Mouse (Mus musculus): ENCODE data around the gene Pten. TPM values are rescaled to one million over a fixed set of nuclear protein-coding genes. Genes with fewer than 3 reads are reported as not detected.

The Pten gene
- total and polyA plus RNA-seq, 3 experiments, result 24.1 to 41.5 (median 36.8) TPM

DNA sequence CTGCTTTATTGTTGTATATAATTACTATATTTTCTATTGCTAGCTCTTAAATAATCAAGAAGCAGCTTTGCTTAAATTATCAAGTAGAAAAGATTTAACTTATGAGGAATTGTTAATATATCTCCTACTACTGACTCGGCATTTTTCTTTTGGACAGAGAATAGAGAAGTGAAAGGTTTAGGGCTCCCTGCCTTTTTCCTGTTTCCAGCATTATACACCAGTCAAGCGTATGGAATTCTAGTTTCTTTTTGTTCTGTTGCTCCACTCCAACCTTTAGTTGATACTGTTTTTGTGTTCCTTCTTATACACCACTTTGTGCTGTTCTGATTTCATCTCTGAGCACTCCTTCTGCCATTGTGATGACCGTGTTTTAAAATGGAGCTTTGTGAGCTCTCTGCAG lies 32.2 kb downstream of the Pten start:
- Histone ChIP-seq H3K9me3 (replicated peaks; ENCODE audit: low read length) (no peaks in the 10 kb centered on the region), H3K27ac (ENCODE audit: insufficient read depth, low read depth) (no peak overlapping the region), H3K9ac (ENCODE audit: insufficient read depth, low read depth) (no peak overlapping the region), H3K36me3 (replicated peaks in 1 of 2; ENCODE audit: control insufficient read depth in 1 of 2, insufficient read depth in 1 of 2, low read length in 1 of 2) (peaks cover 5 to 35% of the 10 kb centered on the region in 2 experiments), H3K79me2 (replicated peaks; ENCODE audit: control insufficient read depth, extremely low read depth, insufficient read depth, poor library complexity, severe bottlenecking) (peaks cover 59% of the 10 kb centered on the region), H3K4me2 (ENCODE audit: insufficient read depth, low read depth, poor library complexity, severe bottlenecking) (peak overlapping the region; percentile 56; the same call in 1 of the 2 replicates), H3K4me3 (replicated peaks in 1 of 3; ENCODE audit: low read depth in 2 of 3, low read length in 2 of 3, poor library complexity in 1 of 3) (no peak overlapping the region), H3K27me3 (replicated peaks) (no peaks in the 10 kb centered on the region), H3K4me1 (ENCODE audit: control insufficient read depth in 1 of 2, insufficient read depth in 2 of 2) (peaks cover 10 to 79% of the 10 kb centered on the region in 2 experiments)
- in situ Hi-C loops (cut with MboI; ENCODE audit: low pct_ligation_motif_present, low pct_unique_long_range_greater_than_20kb, low sequenced_read_pairs), result no loop called here
- TF ChIP-seq MAFK (IDR thresholded peaks at IDR 0.05; ENCODE audit: insufficient replicate concordance, low read length) (0 out of 2 replicates have a peak, but pooled peaks have one; percentile 47), IRF4 (IDR thresholded peaks at IDR 0.05; ENCODE audit: low read depth, low read length) (peak; percentile 24; the same call in 1 of the 2 replicates), BHLHE40 (IDR thresholded peaks at IDR 0.05; ENCODE audit: low read depth, low read length) (no peak), KAT2A (IDR thresholded peaks at IDR 0.05; ENCODE audit: insufficient replicate concordance, low read length) (no peak), CHD2 (IDR thresholded peaks at IDR 0.05; ENCODE audit: low read length) (no peak), PAX5 (IDR thresholded peaks at IDR 0.05; ENCODE audit: low read length) (no peak), POLR2AphosphoS2 (IDR thresholded peaks at IDR 0.05; ENCODE audit: low read depth, low read length) (no peak), EP300 (IDR thresholded peaks at IDR 0.05; ENCODE audit: low read length) (peak; percentile 31; the same call in 1 of the 2 replicates), ETS1 (conservative IDR thresholded peaks at IDR 0.05; ENCODE audit: low read depth, low read length) (no peak), ZC3H11A (IDR thresholded peaks at IDR 0.05; ENCODE audit: low read depth, low read length) (no peak), USF2 (conservative IDR thresholded peaks at IDR 0.05; ENCODE audit: low read depth, low read length) (no peak)
- no peak for DNase-seq (ENCODE audit: extremely low read depth)
- dilution Hi-C loops (cut with MboI; ENCODE audit: extremely low pct_ligation_motif_present, extremely low pct_unique_long_range_greater_than_20kb, low sequenced_read_pairs), result no loop called here

DNA sequence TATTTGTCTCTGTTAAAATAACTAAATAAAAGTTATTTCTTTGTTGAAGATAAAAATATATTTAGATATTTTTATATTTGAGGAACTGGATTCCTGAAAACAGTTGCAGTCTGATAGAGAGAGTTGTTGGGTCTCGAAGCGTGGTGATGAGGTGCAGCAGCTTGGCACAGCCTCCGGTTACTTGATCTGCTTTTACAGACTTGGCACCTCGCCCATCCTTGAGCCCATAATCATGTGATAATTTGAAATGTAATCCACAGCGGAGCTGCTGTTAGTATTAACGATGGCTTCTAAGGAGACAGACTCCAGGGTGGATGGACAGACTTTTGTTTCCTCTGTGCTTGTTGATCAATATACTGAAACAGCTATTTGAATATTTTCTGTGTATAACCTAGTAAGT lies 35.3 kb downstream of the Pten start:
- Histone ChIP-seq H3K9me3 (replicated peaks; ENCODE audit: low read length) (no peaks in the 10 kb centered on the region), H3K79me2 (replicated peaks; ENCODE audit: control insufficient read depth, extremely low read depth, insufficient read depth, poor library complexity, severe bottlenecking) (peaks cover 52% of the 10 kb centered on the region), H3K36me3 (replicated peaks in 1 of 2; ENCODE audit: control insufficient read depth in 1 of 2, insufficient read depth in 1 of 2, low read length in 1 of 2) (peaks cover 5 to 34% of the 10 kb centered on the region in 2 experiments), H3K4me1 (ENCODE audit: control insufficient read depth in 1 of 2, insufficient read depth in 2 of 2) (peaks cover 10 to 78% of the 10 kb centered on the region in 2 experiments), H3K27ac (ENCODE audit: insufficient read depth, low read depth) (no peak overlapping the region), H3K9ac (ENCODE audit: insufficient read depth, low read depth) (no peak overlapping the region), H3K4me3 (replicated peaks in 1 of 3; ENCODE audit: low read depth in 2 of 3, low read length in 2 of 3, poor library complexity in 1 of 3) (no peak overlapping the region), H3K27me3 (replicated peaks) (no peaks in the 10 kb centered on the region), H3K4me2 (ENCODE audit: insufficient read depth, low read depth, poor library complexity, severe bottlenecking) (no peak overlapping the region)
- no peak for DNase-seq (ENCODE audit: extremely low read depth)
- in situ Hi-C loops (cut with MboI; ENCODE audit: low pct_ligation_motif_present, low pct_unique_long_range_greater_than_20kb, low sequenced_read_pairs), result no loop called here
- dilution Hi-C loops (cut with MboI; ENCODE audit: extremely low pct_ligation_motif_present, extremely low pct_unique_long_range_greater_than_20kb, low sequenced_read_pairs), result no loop called here
- TF ChIP-seq JUN (IDR thresholded peaks at IDR 0.05; ENCODE audit: insufficient read depth, low read depth, low read length) (no peak), NRF1 (IDR thresholded peaks at IDR 0.05; ENCODE audit: low read depth, low read length) (no peak), E2F4 (IDR thresholded peaks at IDR 0.05; ENCODE audit: insufficient replicate concordance, low read depth, low read length) (no peak), MAX (IDR thresholded peaks at IDR 0.05; ENCODE audit: low read length) (no peak), POLR2AphosphoS2 (IDR thresholded peaks at IDR 0.05; ENCODE audit: low read depth, low read length) (no peak), TBP (conservative IDR thresholded peaks at IDR 0.05; ENCODE audit: low read depth, low read length) (no peak), JUND (conservative IDR thresholded peaks at IDR 0.05; ENCODE audit: low read depth, low read length) (no peak), ELF1 (IDR thresholded peaks at IDR 0.05; ENCODE audit: low read depth, low read length) (no peak), ETS1 (conservative IDR thresholded peaks at IDR 0.05; ENCODE audit: low read depth, low read length) (no peak), UBTF (IDR thresholded peaks at IDR 0.05; ENCODE audit: low read depth, low read length) (no peak), BHLHE40 (IDR thresholded peaks at IDR 0.05; ENCODE audit: low read depth, low read length) (no peak), SMC3 (IDR thresholded peaks at IDR 0.05; ENCODE audit: low read depth, low read length) (no peak), TCF12 (IDR thresholded peaks at IDR 0.05; ENCODE audit: low read depth, low read length) (no peak), MYC (IDR thresholded peaks at IDR 0.05; ENCODE audit: low read depth, low read length) (no peak), RAD21 (IDR thresholded peaks at IDR 0.05; ENCODE audit: low read depth, low read length) (no peak), SIN3A (IDR thresholded peaks at IDR 0.05; ENCODE audit: low read length) (no peak), ZKSCAN1 (IDR thresholded peaks at IDR 0.05; ENCODE audit: borderline replicate concordance, low read depth, low read length) (no peak), KAT2A (IDR thresholded peaks at IDR 0.05; ENCODE audit: insufficient replicate concordance, low read length) (no peak), ZC3H11A (IDR thresholded peaks at IDR 0.05; ENCODE audit: low read depth, low read length) (no peak), MAFK (IDR thresholded peaks at IDR 0.05; ENCODE audit: insufficient replicate concordance, low read length) (no peak)
